Comparison of ENCODE assay signal across 7 mouse cellular contexts in the genomic region with DNA sequence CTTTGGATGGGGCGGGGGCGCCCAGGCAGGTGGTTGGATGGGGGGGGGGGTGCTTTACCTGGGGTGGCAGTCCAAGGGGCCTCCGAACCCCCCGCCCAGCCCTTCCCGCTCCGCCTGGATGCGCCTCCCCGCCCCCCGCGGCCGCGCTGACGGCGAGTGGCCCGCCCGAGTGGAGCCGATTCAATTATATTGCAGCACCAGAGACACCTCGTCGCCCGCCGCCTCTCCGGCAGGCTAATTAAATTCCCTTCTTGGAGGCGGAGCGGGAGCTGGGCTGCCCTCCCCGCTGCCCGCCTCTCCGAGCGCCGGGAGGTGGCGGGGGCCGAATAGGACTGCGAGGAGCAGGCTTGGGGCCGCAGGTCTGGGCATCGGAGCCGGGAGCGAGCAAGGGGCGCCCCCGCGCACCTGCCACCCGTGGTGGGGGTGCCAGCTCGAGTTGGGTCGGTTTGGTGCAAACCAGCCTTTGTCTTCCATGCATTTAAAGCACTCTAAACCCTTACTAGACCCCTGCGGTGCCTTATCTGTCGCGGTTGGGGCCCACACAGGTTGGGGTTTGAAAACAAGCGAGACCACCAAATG. TPM values are rescaled to one million over a fixed set of nuclear protein-coding genes. Genes with fewer than 3 reads are reported as not detected.
DNase-seq lines count a peak whose midpoint lies in the region; ATAC-seq lines count a peak whose summit lies in the region.

No protein-coding gene starts in this region.

- ATAC-seq in forebrain, embryonic 15.5 days (replicated peaks): peak; percentile 33
- peak; percentile 19 for ATAC-seq in intestine, embryonic 15.5 days
- ATAC-seq in limb, embryonic 12.5 days (ENCODE audit: insufficient number of reproducible peaks, insufficient read depth, low FRiP score, low TSS enrichment, low read depth): no peak
- peak; percentile 64 for ATAC-seq in midbrain, embryonic 15.5 days (replicated peaks)
- ATAC-seq in stomach, embryonic 14.5 days (ENCODE audit: insufficient number of reproducible peaks, insufficient read depth, low FRiP score, low read depth): no peak

- peak; percentile 73 for DNase-seq in Muller cell, postnatal 12 days (ENCODE audit: inconsistent ontology term)

- peak overlapping the region; percentile 71 for H3K4me3 ChIP-seq in brown adipose tissue, adult 24 weeks (ENCODE audit: insufficient read depth, low read depth, low read length)
- peak overlapping the region; percentile 78 for H3K4me3 ChIP-seq in forebrain, embryonic 15.5 days
- peak overlapping the region; percentile 64 for H3K4me3 ChIP-seq in intestine, embryonic 15.5 days (replicated peaks)
- peak overlapping the region; percentile 68 for H3K4me3 ChIP-seq in limb, embryonic 12.5 days (replicated peaks)
- H3K4me3 ChIP-seq in midbrain, embryonic 15.5 days: peak overlapping the region; percentile 67
- H3K4me3 ChIP-seq in stomach, embryonic 14.5 days (ENCODE audit: low read depth, low read length): peak overlapping the region; percentile 51

- H3K36me3 ChIP-seq in forebrain, embryonic 15.5 days: no peaks in the 10 kb centered on the region
- no peaks in the 10 kb centered on the region for H3K36me3 ChIP-seq in intestine, embryonic 15.5 days
- no peaks in the 10 kb centered on the region for H3K36me3 ChIP-seq in limb, embryonic 12.5 days
- no peaks in the 10 kb centered on the region for H3K36me3 ChIP-seq in midbrain, embryonic 15.5 days (replicated peaks)
- H3K36me3 ChIP-seq in stomach, embryonic 14.5 days (ENCODE audit: control insufficient read depth, insufficient read depth, low read length): no peaks in the 10 kb centered on the region

- peak overlapping the region; percentile 99 for H3K4me2 ChIP-seq in forebrain, embryonic 15.5 days (replicated peaks)
- H3K4me2 ChIP-seq in intestine, embryonic 15.5 days (replicated peaks): peak overlapping the region; percentile 99
- peak overlapping the region; percentile 99 for H3K4me2 ChIP-seq in limb, embryonic 12.5 days
- peak overlapping the region; percentile 99 for H3K4me2 ChIP-seq in midbrain, embryonic 15.5 days
- H3K4me2 ChIP-seq in stomach, embryonic 14.5 days (replicated peaks; ENCODE audit: low read depth, low read length): peak overlapping the region; percentile 99

- no peaks in the 10 kb centered on the region for H3K9me3 ChIP-seq in forebrain, embryonic 15.5 days
- no peaks in the 10 kb centered on the region for H3K9me3 ChIP-seq in intestine, embryonic 15.5 days
- no peaks in the 10 kb centered on the region for H3K9me3 ChIP-seq in limb, embryonic 12.5 days
- H3K9me3 ChIP-seq in midbrain, embryonic 15.5 days: no peaks in the 10 kb centered on the region
- no peaks in the 10 kb centered on the region for H3K9me3 ChIP-seq in stomach, embryonic 14.5 days (ENCODE audit: control insufficient read depth, low read depth, low read length)

- WGBS in forebrain, embryonic 15.5 days: under 1% methylated on average over 39 of the region's 46 CpGs
- WGBS in intestine, embryonic 15.5 days: 1% methylated on average over 37 of the region's 46 CpGs
- under 1% methylated on average over 40 of the region's 46 CpGs for WGBS in limb, embryonic 12.5 days
- 1% methylated on average over 38 of the region's 46 CpGs for WGBS in midbrain, embryonic 15.5 days
- under 1% methylated on average over 46 of the region's 46 CpGs for WGBS in stomach, embryonic 14.5 days

- peak overlapping the region; percentile 60 for H3K27ac ChIP-seq in brown adipose tissue, adult 24 weeks (replicated peaks; ENCODE audit: low read depth, low read length)
- peak overlapping the region; percentile 98 for H3K27ac ChIP-seq in forebrain, embryonic 15.5 days (replicated peaks)
- H3K27ac ChIP-seq in intestine, embryonic 15.5 days: peak overlapping the region; percentile 91
- H3K27ac ChIP-seq in limb, embryonic 12.5 days: peak overlapping the region; percentile 90
- H3K27ac ChIP-seq in midbrain, embryonic 15.5 days: peak overlapping the region; percentile 97
- peak overlapping the region; percentile 90 for H3K27ac ChIP-seq in stomach, embryonic 14.5 days (ENCODE audit: low read length)

- H3K9ac ChIP-seq in forebrain, embryonic 15.5 days (replicated peaks): peak overlapping the region; percentile 65
- H3K9ac ChIP-seq in intestine, embryonic 15.5 days: peak overlapping the region; percentile 58
- peak overlapping the region; percentile 59 for H3K9ac ChIP-seq in limb, embryonic 12.5 days (replicated peaks)
- peak overlapping the region; percentile 59 for H3K9ac ChIP-seq in midbrain, embryonic 15.5 days
- H3K9ac ChIP-seq in stomach, embryonic 14.5 days (replicated peaks; ENCODE audit: low read depth, low read length): peak overlapping the region; percentile 54

- no peaks in the 10 kb centered on the region for H3K27me3 ChIP-seq in forebrain, embryonic 15.5 days
- H3K27me3 ChIP-seq in intestine, embryonic 15.5 days (replicated peaks): 0 out of 2 replicates have a peak, but pooled peaks cover 2% of the 10 kb centered on the region
- peaks cover 15% of the 10 kb centered on the region for H3K27me3 ChIP-seq in limb, embryonic 12.5 days
- 0 out of 2 replicates have a peak, but pooled peaks cover 2% of the 10 kb centered on the region for H3K27me3 ChIP-seq in midbrain, embryonic 15.5 days (replicated peaks)
- no peaks in the 10 kb centered on the region for H3K27me3 ChIP-seq in stomach, embryonic 14.5 days (ENCODE audit: control insufficient read depth, insufficient read depth, low read length)

- H3K4me1 ChIP-seq in brown adipose tissue, adult 24 weeks (ENCODE audit: control insufficient read depth, insufficient read depth, insufficient read length, low read length): peaks cover 28% of the 10 kb centered on the region
- peaks cover 91% of the 10 kb centered on the region for H3K4me1 ChIP-seq in forebrain, embryonic 15.5 days
- peaks cover 83% of the 10 kb centered on the region for H3K4me1 ChIP-seq in intestine, embryonic 15.5 days (replicated peaks)
- peaks cover 95% of the 10 kb centered on the region for H3K4me1 ChIP-seq in limb, embryonic 12.5 days (replicated peaks)
- peaks cover 87% of the 10 kb centered on the region for H3K4me1 ChIP-seq in midbrain, embryonic 15.5 days
- peaks cover 57% of the 10 kb centered on the region for H3K4me1 ChIP-seq in stomach, embryonic 14.5 days (ENCODE audit: control insufficient read depth, insufficient read depth, low read length)

RNA-seq across cellular contexts. Expression of gene Gins2, which starts 51.2 kb away (rescaled TPM):
- 5.4 and 6.5 TPM in 2 replicates for polyA plus RNA-seq in brown adipose tissue, adult 24 weeks (2012; ENCODE audit: insufficient read depth, insufficient read length, missing spikeins)
- polyA plus RNA-seq in forebrain, embryonic 15.5 days (2015; fragmentation: Nextera tagmentation; extraction: Ambion mirVana): 27.1 and 34.2 TPM in 2 replicates
- polyA plus RNA-seq in intestine, embryonic 15.5 days (2015; fragmentation: Nextera tagmentation; extraction: Ambion mirVana): 88.4 and 88.8 TPM in 2 replicates
- 111 and 113 TPM in 2 replicates for polyA plus RNA-seq in limb, embryonic 12.5 days (2016; fragmentation: Nextera tagmentation; extraction: Ambion mirVana)
- polyA plus RNA-seq in midbrain, embryonic 15.5 days (2015; fragmentation: Nextera tagmentation; extraction: Ambion mirVana): 15.3 and 16.5 TPM in 2 replicates
- 112 and 118 TPM in 2 replicates for polyA plus RNA-seq in stomach, embryonic 14.5 days (2014; fragmentation: Nextera tagmentation; extraction: Ambion mirVana)

Comparison
In these comparisons a context has a peak if more than half of its experiments do, and no peak if none do; other contexts are left out.
1. ATAC-seq: peak in forebrain, embryonic 15.5 days (single experiment), intestine, embryonic 15.5 days (single experiment) and midbrain, embryonic 15.5 days (single experiment); none in limb, embryonic 12.5 days (single experiment) and stomach, embryonic 14.5 days (single experiment).
2. Peak in every context shown above with its lines, with median percentiles within 50 percentile points of each other: H3K27ac ChIP-seq, H3K4me3 ChIP-seq, H3K4me2 ChIP-seq and H3K9ac ChIP-seq.